In genomic region chr11:24171675-24172285, GRCm38 (mm10) we compare ENCODE assay signal across 18 mouse cellular contexts.
DNase-seq lines count a peak whose midpoint lies in the region; ATAC-seq and TF ChIP-seq lines count a peak whose summit lies in the region.
"Had no signal": no experiment of that assay in that cellular context is flagged by ENCODE, and none has a peak within 500 bp of the region (broad histone marks: within the 10 kb centered on the region; RNA-seq: fewer than 3 reads in every experiment).

No protein-coding gene starts in this region.

- H3K4me3 ChIP-seq in hindbrain, embryonic 11.5 days (ENCODE audit: low read depth, low read length), result no peak overlapping the region
- no peak overlapping the region for H3K4me3 ChIP-seq in hindbrain, postnatal 0 days (ENCODE audit: low read length)
- peak overlapping the region; percentile 86 for H3K4me3 ChIP-seq in testis, adult 2 months (ENCODE audit: control insufficient read depth, low read depth, low read length)
- no peak overlapping the region for H3K4me3 ChIP-seq in hindbrain, embryonic 15.5 days
- H3K4me3 ChIP-seq in stomach, postnatal 0 days (ENCODE audit: low read depth, low read length), result no peak overlapping the region
- H3K4me3 ChIP-seq: erythroblast, embryonic 14.5 days; limb, embryonic 15.5 days; lung, embryonic 15.5 days had no signal

- H3K27me3 ChIP-seq in hindbrain, embryonic 11.5 days (ENCODE audit: control insufficient read depth, insufficient read depth, low read length), result no peaks in the 10 kb centered on the region
- no peaks in the 10 kb centered on the region for H3K27me3 ChIP-seq in hindbrain, postnatal 0 days (ENCODE audit: insufficient read depth, low read length)
- H3K27me3 ChIP-seq in testis, adult 2 months (ENCODE audit: control insufficient read depth, insufficient read depth, low read length), result no peaks in the 10 kb centered on the region
- no peaks in the 10 kb centered on the region for H3K27me3 ChIP-seq in hindbrain, embryonic 15.5 days
- no peaks in the 10 kb centered on the region for H3K27me3 ChIP-seq in stomach, postnatal 0 days (ENCODE audit: control insufficient read depth, insufficient read depth, low read length)
- H3K27me3 ChIP-seq: limb, embryonic 15.5 days; lung, embryonic 15.5 days had no signal

- WGBS in hindbrain, embryonic 11.5 days, result 68% methylated on average over 5 of the region's 5 CpGs
- 75% methylated on average over 5 of the region's 5 CpGs for WGBS in hindbrain, postnatal 0 days
- 71% methylated on average over 5 of the region's 5 CpGs for WGBS in hindbrain, embryonic 15.5 days
- WGBS in stomach, postnatal 0 days, result 83% methylated on average over 5 of the region's 5 CpGs

- TF ChIP-seq EP300 in stomach, postnatal 0 days (optimal IDR thresholded peaks at IDR 0.05), result no peak

- no peak for DNase-seq in hindbrain, embryonic 11.5 days (ENCODE audit: low spot score)
- no peak for DNase-seq in hindbrain, postnatal 0 days (ENCODE audit: low spot score)
- DNase-seq in testis, postnatal 10 days (ENCODE audit: low spot score), result no peak
- DNase-seq in stomach, postnatal 0 days (ENCODE audit: low spot score), result no peak
- DNase-seq in lung, postnatal 25 days (ENCODE audit: low spot score), result no peak
- DNase-seq: cerebellum, adult 9-11 months; gastrocnemius, postnatal 36 days; heart, postnatal 14 days; layer of hippocampus, postnatal 36 days; right cerebral cortex, postnatal 25 days; thymus, postnatal 25 days had no signal

- TF ChIP-seq POLR2A in testis, adult 2 months (IDR thresholded peaks at IDR 0.05; ENCODE audit: control insufficient read depth, low read depth, low read length), result no peak

- H3K9ac ChIP-seq in hindbrain, embryonic 11.5 days (ENCODE audit: low read depth, low read length), result no peak overlapping the region
- no peak overlapping the region for H3K9ac ChIP-seq in hindbrain, postnatal 0 days (replicated peaks; ENCODE audit: low read length)
- H3K9ac ChIP-seq in hindbrain, embryonic 15.5 days, result no peak overlapping the region
- H3K9ac ChIP-seq in stomach, postnatal 0 days (ENCODE audit: low read length), result no peak overlapping the region
- H3K9ac ChIP-seq: limb, embryonic 15.5 days; lung, embryonic 15.5 days had no signal

- TF ChIP-seq CTCF in hindbrain, postnatal 0 days (IDR thresholded peaks at IDR 0.05; ENCODE audit: low read depth), result no peak
- no peak for TF ChIP-seq CTCF in testis, adult 2 months (IDR thresholded peaks at IDR 0.05; ENCODE audit: control insufficient read depth, insufficient read depth, insufficient replicate concordance, low read depth, low read length)
- no peak for TF ChIP-seq CTCF in stomach, postnatal 0 days (IDR thresholded peaks at IDR 0.05; ENCODE audit: low read depth)

- H3K4me1 ChIP-seq in hindbrain, embryonic 11.5 days (replicated peaks; ENCODE audit: control insufficient read depth, insufficient read depth, low read length), result no peaks in the 10 kb centered on the region
- no peaks in the 10 kb centered on the region for H3K4me1 ChIP-seq in hindbrain, postnatal 0 days (ENCODE audit: insufficient read depth, low read length)
- peaks cover 4% of the 10 kb centered on the region for H3K4me1 ChIP-seq in testis, adult 2 months (ENCODE audit: control insufficient read depth, insufficient read depth, low read length)
- no peaks in the 10 kb centered on the region for H3K4me1 ChIP-seq in hindbrain, embryonic 15.5 days (replicated peaks)
- H3K4me1 ChIP-seq in stomach, postnatal 0 days (replicated peaks; ENCODE audit: control insufficient read depth, insufficient read depth), result no peaks in the 10 kb centered on the region
- H3K4me1 ChIP-seq: limb, embryonic 15.5 days; lung, embryonic 15.5 days had no signal

- no peaks in the 10 kb centered on the region for H3K9me3 ChIP-seq in hindbrain, embryonic 11.5 days (ENCODE audit: control insufficient read depth, low read length)
- H3K9me3 ChIP-seq in hindbrain, postnatal 0 days (ENCODE audit: low read length), result no peaks in the 10 kb centered on the region
- no peaks in the 10 kb centered on the region for H3K9me3 ChIP-seq in hindbrain, embryonic 15.5 days
- no peaks in the 10 kb centered on the region for H3K9me3 ChIP-seq in stomach, postnatal 0 days (ENCODE audit: control insufficient read depth, low read length)
- H3K9me3 ChIP-seq: limb, embryonic 15.5 days; lung, embryonic 15.5 days had no signal

- 0 out of 2 replicates have a peak, but pooled peaks have one; percentile 33 for ATAC-seq in hindbrain, embryonic 11.5 days (ENCODE audit: low FRiP score)
- no peak for ATAC-seq in hindbrain, postnatal 0 days
- ATAC-seq in hindbrain, embryonic 15.5 days (ENCODE audit: low FRiP score, low read depth), result no peak
- ATAC-seq in stomach, postnatal 0 days (ENCODE audit: low FRiP score, low TSS enrichment), result no peak
- ATAC-seq: intestine, embryonic 16.5 days had no signal

- no peak overlapping the region for H3K27ac ChIP-seq in hindbrain, embryonic 11.5 days (ENCODE audit: low read depth, low read length)
- no peak overlapping the region for H3K27ac ChIP-seq in hindbrain, postnatal 0 days
- no peak overlapping the region for H3K27ac ChIP-seq in testis, adult 2 months (ENCODE audit: control insufficient read depth, insufficient read depth, low read depth, low read length)
- 0 out of 2 replicates have a peak overlapping the region, but pooled peaks have one; percentile 5 for H3K27ac ChIP-seq in hindbrain, embryonic 15.5 days (replicated peaks)
- H3K27ac ChIP-seq in stomach, postnatal 0 days (replicated peaks), result no peak overlapping the region
- H3K27ac ChIP-seq: limb, embryonic 15.5 days; lung, embryonic 15.5 days had no signal

- no peaks in the 10 kb centered on the region for H3K36me3 ChIP-seq in hindbrain, embryonic 11.5 days (ENCODE audit: control insufficient read depth, insufficient read depth, low read length)
- no peaks in the 10 kb centered on the region for H3K36me3 ChIP-seq in hindbrain, postnatal 0 days (ENCODE audit: insufficient read depth, low read length)
- no peaks in the 10 kb centered on the region for H3K36me3 ChIP-seq in testis, adult 2 months (ENCODE audit: control insufficient read depth, insufficient read depth, low read length)
- H3K36me3 ChIP-seq in hindbrain, embryonic 15.5 days, result no peaks in the 10 kb centered on the region
- peaks cover 3% of the 10 kb centered on the region; the same call in 1 of the 2 replicates for H3K36me3 ChIP-seq in stomach, postnatal 0 days (ENCODE audit: control insufficient read depth, insufficient read depth, low read length)
- H3K36me3 ChIP-seq: lung, embryonic 15.5 days had no signal

- no peak overlapping the region for H3K4me2 ChIP-seq in hindbrain, embryonic 11.5 days (replicated peaks; ENCODE audit: low read depth, low read length)
- no peak overlapping the region for H3K4me2 ChIP-seq in hindbrain, postnatal 0 days (ENCODE audit: low read depth, low read length)
- H3K4me2 ChIP-seq in hindbrain, embryonic 15.5 days, result no peak overlapping the region
- no peak overlapping the region for H3K4me2 ChIP-seq in stomach, postnatal 0 days (replicated peaks; ENCODE audit: low read depth)
- H3K4me2 ChIP-seq: heart, embryonic 11.5 days; limb, embryonic 15.5 days; lung, embryonic 15.5 days had no signal
